Mouse (Mus musculus): ENCODE measurements around the gene Mpzl2.
"Not testable (repeated sequence)": the region's sequence is repeated elsewhere in the genome, so short reads cannot be mapped to it uniquely, and the experiment has no call there.

Gene Mpzl2

GRCm38 (mm10) chr9:45034526-45034925, 5.1 kb upstream of the Mpzl2 start:
- DNase-seq (ENCODE audit: low read depth, low spot score), result no peak

GRCm38 (mm10) chr9:45037803-45038202, 1.8 kb upstream of the Mpzl2 start:
- DNase-seq (ENCODE audit: low read depth, low spot score), result not testable (repeated sequence)

- no peak for DNase-seq (ENCODE audit: low read depth, low spot score)
Measured at GRCm38 (mm10) chr9:45040066-45040845, 657 bp downstream of the Mpzl2 start.

- DNase-seq (ENCODE audit: low read depth, low spot score), result no peak
Measured at GRCm38 (mm10) chr9:45041131-45041838, 1.7 kb downstream of the Mpzl2 start.

GRCm38 (mm10) chr9:45042056-45042720, 2.6 kb downstream of the Mpzl2 start:
- peak; percentile 33 for DNase-seq (ENCODE audit: low read depth, low spot score)

DNA sequence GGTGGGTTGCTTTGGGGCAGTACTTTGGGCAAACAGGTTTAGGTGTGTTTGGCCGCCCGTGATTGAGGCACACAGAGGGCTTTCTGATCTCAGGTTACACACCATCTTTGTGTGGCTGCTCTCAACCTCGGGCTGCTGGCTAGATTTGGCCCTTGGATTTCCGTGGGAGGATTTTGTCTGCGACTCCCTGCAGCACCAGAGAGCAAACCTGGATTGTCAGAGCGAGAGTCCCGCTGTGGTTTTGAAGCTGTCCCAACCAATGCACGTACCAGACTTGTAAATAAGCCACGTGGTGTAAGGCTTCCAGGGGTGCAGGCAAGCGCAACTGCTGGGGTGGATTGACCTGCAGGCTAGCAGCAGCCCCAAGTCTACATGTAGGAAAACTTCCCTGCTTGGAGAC, 3.3 kb downstream of the Mpzl2 start:
- peak; percentile 15 for DNase-seq (ENCODE audit: low read depth, low spot score)

DNA sequence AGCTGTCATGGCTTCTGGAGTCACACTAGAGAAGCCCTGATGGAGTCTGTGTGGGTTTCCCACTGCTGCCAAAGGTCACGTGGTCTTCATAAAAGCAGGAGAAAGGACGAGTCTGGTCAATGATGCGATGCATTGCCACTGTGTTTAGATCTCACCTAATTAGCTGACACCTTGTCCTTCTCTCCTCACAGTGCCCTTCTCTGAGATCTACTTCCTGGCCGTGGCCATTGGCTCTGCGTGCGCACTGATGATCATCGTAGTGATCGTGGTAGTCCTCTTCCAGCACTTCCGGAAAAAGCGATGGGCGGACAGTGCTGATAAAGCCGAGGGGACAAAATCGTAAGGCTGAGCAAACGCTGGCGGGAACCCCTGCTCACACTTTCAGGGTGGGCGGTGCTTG, 7.4 kb downstream of the Mpzl2 start:
- DNase-seq (ENCODE audit: low read depth, low spot score), result no peak

DNA sequence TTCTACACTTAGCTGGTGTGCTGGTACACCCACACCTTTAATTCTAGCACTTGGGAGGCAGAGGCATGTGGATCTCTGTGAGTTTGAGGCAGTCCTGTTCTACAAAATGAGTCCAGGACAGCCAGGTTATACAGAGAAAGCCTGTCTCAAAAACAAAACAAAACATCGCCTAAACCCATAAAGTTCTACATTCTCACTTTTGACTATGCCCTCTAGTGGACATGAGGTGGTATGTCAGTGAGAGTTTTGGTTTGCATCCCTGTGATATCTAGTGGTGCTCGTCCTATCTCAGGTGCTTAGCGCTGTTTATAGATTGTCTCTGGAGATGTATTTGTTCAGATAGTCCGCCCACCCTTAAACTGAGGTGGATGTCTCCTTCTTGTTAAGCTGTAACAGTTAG, 8.9 kb downstream of the Mpzl2 start:
- DNase-seq (ENCODE audit: low read depth, low spot score), result peak; percentile 33

DNA sequence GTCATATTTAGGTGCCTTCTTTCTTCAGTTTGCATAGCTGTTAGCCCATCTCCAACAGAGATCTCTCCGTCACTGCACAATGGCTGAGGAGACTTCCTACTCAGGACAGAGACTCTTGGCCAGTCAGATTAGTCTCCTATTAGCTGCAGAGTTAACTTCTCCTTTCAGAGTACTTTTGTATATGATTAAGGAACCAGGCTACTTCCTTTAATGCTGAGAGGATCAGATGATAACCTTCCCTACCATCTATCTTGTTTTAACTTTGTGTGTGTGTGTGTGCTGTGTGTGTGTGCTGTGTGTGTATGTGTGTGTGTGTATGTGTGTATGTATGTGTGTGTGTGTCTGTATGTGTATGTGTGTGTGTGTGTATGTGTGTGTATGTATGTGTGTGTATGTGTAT, 10.1 kb downstream of the Mpzl2 start:
- DNase-seq (ENCODE audit: low read depth, low spot score), result no peak

GRCm38 (mm10) chr9:45050301-45050700, 10.7 kb downstream of the Mpzl2 start:
- no peak for DNase-seq (ENCODE audit: low read depth, low spot score)

DNA sequence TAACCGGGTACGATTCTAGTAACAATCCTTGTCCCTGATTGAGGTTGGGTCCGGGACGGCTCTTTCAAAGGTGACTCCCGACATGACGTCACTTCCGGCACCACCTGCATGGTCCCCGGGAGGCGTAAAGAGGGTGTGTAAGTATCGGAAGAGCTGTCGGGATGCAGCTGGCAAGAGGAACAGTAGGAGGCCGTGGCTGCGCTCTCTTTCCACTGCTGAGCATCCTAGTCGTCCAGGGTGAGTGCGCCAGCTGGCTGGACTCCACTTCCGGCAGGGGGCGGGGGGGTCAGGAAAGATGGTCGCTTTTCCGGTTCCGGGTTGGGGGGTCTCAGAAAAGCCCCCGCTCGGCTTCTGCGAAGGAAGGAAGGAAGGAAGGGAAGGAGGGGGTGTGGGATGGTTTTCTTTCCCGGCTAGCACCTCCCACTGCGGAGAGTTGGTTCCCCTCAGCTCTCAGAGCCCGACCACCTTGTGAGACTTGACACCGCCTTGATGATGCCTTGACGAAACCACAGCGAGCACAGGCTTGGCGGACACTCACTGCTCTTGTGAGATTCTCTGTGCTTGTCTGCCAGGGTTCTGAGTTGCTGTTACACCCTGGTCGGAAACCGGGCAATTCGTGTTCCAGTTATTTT, 15.6 kb downstream of the Mpzl2 start, which contains the start of gene Mpzl3:
TSS of gene Mpzl3 (plus strand) at position 105 of the 632 bp plus-strand sequence.
- peak; percentile 93 for DNase-seq (ENCODE audit: low read depth, low spot score)

- DNase-seq (ENCODE audit: low read depth, low spot score), result no peak
Measured at GRCm38 (mm10) chr9:45058304-45058940, 18.8 kb downstream of the Mpzl2 start.

DNA sequence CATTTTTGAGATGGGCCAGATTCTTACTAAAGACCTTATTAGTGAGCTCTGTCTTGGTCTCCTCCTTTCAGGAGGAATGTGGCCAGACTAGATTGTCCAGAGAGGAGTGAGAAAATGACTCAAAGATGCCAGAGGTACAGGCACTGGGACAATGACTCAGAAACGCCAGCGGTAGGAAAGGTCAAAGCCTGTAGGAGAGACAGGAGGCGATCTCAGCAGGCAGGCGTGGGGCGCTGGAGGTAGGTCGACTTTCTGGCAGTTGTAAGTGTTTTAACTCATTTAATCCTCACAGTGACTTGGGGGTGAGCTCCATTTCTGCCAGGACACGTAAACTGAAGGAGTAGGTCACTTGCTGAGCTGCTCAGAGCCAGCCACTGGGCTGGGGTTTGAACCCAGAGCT, 20.6 kb downstream of the Mpzl2 start:
- no peak for DNase-seq (ENCODE audit: low read depth, low spot score)

DNA sequence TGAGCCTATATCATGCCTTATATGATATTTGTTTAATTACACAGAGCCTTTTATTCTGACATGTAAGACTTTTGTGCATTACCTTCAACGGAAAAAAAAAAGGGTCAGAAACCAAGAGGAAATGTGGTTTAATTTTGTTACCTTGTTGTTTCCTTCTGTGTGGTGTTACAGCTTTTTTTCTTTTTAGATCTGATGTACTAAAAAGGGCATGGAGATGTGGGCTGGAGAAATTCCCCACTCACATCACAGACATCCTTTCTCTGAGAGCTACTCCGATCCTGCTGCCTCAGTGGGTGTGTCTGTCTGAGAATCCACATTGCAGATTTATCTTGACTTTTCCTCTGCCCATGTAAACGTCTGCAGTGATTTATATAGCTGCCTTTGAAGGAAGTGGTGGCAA, 23.1 kb downstream of the Mpzl2 start:
- DNase-seq (ENCODE audit: low read depth, low spot score), result no peak

DNA sequence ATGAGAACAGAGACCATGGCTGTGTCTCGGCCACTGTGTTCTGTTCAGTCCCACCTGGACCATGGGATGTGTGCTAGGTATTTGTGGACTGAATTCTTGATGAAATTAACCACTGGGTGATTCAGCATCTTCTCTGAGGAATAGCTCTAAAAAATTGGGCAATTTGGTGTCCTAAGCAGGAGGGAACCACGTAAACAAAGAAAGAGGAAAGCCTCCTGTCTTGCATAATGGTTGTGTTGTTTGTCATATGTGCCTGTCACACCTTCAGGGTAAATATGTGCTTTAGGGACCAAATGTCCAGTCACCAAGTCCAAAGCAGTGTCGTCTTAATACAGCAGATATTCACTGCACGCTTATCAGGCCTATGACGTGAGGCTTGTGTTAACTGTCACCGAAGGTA, 24.8 kb downstream of the Mpzl2 start:
- DNase-seq (ENCODE audit: low read depth, low spot score), result no peak

GRCm38 (mm10) chr9:45066735-45067134, 27.1 kb downstream of the Mpzl2 start:
- no peak for DNase-seq (ENCODE audit: low read depth, low spot score)

DNA sequence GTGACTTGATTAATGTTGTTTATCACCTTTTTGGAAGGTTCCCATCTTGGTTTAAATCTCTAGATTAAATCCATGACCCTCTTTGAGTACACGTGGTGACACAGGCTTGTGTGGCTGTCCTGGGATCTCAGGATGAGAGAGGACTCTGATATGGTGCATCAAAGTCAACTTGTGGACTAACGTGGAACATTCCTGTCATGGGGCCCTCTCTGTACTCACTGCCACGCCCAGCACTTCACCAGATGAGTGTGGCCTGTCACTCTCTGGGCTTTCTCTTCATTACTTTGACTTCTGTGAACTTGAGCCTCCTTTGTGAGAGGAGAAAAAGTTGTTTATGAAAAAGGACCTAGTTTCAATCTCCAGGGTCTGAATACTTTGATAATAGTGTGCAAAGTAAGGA, 32.2 kb downstream of the Mpzl2 start:
- DNase-seq (ENCODE audit: low read depth, low spot score), result no peak

GRCm38 (mm10) chr9:45077859-45078258, 38.3 kb downstream of the Mpzl2 start:
- no peak for DNase-seq (ENCODE audit: low read depth, low spot score)

- no peak for DNase-seq (ENCODE audit: low read depth, low spot score)
Measured at GRCm38 (mm10) chr9:45079011-45079410, 39.4 kb downstream of the Mpzl2 start, which contains the start of gene Jaml. TSS of gene Jaml (plus strand) at chr9:45079183.

- no peak for DNase-seq (ENCODE audit: low read depth, low spot score)
Measured at GRCm38 (mm10) chr9:45083132-45083531, 43.5 kb downstream of the Mpzl2 start.

DNA sequence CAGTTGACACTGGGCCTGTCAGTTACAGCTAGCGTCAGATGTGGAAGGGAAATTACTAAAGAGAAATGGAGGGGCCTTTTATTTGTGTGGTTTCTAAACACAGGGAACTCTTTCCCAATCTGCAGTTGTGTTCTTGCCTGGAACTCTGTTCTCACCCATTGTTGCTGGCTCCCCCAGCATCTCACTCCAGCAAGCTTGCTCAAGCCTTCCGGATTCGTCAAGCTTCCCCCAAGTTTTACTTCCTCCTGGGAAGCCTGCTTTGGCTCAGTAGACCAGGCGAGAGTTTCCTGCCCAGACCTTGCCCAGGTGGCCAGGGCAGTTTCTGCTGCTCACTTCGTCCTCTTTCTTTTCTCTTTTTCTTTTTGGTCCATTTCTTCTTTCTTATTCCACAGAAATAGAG, 45.0 kb downstream of the Mpzl2 start:
- no peak for DNase-seq (ENCODE audit: low read depth, low spot score)

All from mesoderm, embryonic 11.5 days (tissue).